Mouse (Mus musculus): ENCODE results near the gene Atrn. TPM values are rescaled to one million over a fixed set of nuclear protein-coding genes. Genes with fewer than 3 reads are reported as not detected.
A peak's percentile ranks its signal among the peaks of the same experiment; 100 is the strongest.
"Not testable (repeated sequence)": the region's sequence is repeated elsewhere in the genome, so short reads cannot be mapped to it uniquely, and the experiment has no call there.

Atrn gene
- total RNA-seq, 2 experiments from 2014 or later, result 30.4 to 38.4 TPM

DNA sequence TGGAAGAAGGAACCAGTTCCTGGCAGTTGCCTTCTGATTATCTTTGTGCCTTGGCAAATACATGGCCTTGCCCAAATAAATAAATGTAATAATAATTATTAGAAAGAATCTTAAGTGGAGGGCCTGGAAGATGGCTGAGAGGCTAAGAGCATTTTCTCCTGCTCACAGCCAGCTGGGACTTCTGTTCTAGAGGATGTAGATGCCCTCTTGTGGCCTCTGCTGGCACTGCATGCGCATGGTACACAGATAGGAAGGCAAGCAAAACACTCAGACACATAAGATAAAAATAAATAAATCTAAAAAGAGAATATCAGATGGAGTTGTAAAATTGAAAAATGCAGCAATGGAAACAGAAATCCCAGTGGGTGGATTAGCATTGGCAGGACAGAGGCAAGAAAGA, 44.3 kb downstream of the Atrn start:
- ATAC-seq (replicated peaks; ENCODE audit: poor library complexity), result peak; percentile 91

GRCm38 (mm10) chr2:130958906-130959305, 52.6 kb downstream of the Atrn start:
- no peak for ATAC-seq (replicated peaks; ENCODE audit: poor library complexity)

GRCm38 (mm10) chr2:130961851-130962250, 55.6 kb downstream of the Atrn start:
- ATAC-seq (replicated peaks; ENCODE audit: poor library complexity), result peak; percentile 74

GRCm38 (mm10) chr2:130965042-130965441, 58.7 kb downstream of the Atrn start:
- no peak for ATAC-seq (replicated peaks; ENCODE audit: poor library complexity)

- ATAC-seq (replicated peaks; ENCODE audit: poor library complexity), result peak; percentile 47
Measured at GRCm38 (mm10) chr2:130971030-130971429, 64.7 kb downstream of the Atrn start.

DNA sequence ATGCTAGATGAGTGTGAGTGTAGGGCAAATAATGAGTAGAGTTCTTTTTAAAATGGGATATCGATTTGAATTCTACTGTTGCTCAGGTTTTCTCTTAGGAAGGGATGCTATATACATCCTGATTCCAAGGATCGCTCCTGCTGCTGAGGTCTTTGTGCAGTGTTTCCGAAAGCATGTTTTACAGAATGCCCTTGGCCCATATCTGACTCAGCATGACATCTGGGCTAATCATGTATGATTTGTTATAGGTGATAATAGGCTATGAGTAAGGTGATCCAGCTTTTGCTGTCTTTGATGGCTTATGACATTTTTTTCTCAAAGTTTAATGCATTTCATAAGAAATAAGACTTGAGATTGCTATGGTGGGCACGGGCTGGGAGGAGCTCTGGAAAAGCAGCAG, 66.1 kb downstream of the Atrn start:
- no peak for ATAC-seq (replicated peaks; ENCODE audit: poor library complexity)

DNA sequence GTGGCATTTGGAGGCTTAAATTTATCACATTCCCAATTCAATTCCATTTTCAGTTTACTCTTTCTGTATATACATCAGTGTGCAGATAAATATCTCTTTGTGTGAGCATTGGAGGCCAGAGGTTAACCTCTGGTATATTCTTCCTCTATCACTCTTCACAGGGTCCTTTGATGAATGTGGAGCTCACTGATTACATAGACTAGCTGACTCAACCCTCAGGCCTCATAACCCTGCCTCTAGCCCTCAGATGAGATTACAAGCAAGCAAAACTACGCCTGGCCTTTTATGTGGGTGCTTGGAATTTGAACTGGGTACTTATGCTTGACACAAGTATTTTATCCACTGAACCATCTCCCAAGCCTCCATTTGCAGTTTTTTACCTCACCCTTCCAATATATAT, 68.6 kb downstream of the Atrn start:
- ATAC-seq (replicated peaks; ENCODE audit: poor library complexity), result peak; percentile 74

DNA sequence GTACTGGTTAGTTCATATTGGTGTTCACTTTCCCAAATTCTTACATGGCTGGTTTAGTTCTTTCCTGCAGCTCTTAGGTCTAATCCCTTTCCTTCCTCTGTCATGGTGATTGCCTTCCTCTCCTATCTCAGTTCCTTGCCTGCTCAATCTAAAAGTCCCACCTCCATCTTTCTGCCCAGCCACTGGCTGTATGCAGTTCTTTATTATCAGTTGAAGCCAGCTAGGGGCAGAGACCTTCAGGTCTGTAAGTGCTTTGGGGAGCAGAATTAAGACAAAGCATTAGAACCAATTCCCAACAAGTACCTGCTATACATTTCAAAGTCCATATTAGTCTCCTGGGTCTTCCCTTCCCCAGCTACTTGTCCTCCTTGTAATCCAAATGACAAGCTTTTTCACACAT, 71.3 kb downstream of the Atrn start:
- peak; percentile 63 for ATAC-seq (replicated peaks; ENCODE audit: poor library complexity)

- peak; percentile 47 for ATAC-seq (replicated peaks; ENCODE audit: poor library complexity)
Measured at GRCm38 (mm10) chr2:130978058-130978847, 72.0 kb downstream of the Atrn start.

- no peak for ATAC-seq (replicated peaks; ENCODE audit: poor library complexity)
Measured at GRCm38 (mm10) chr2:130979138-130979537, 72.8 kb downstream of the Atrn start.

DNA sequence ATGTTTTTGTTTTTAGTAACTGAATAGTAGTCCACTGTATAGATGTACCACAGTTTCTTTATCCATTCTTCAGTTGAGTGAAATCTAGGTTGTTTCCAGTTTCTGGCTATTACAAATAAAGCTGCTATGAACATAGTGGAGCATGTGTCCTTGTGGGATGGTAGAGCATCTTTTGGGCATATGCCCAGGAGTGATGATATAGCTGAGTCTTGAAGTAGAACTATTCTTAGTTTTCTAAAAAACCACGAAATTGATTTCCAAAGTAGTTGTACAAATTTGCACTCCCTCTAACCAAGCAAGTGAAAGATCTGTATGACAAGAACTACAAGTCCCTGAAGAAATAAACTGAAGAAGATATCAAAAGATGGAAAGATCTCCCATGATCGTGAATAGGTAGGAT, 86.5 kb downstream of the Atrn start:
- ATAC-seq (replicated peaks; ENCODE audit: poor library complexity), result no peak

DNA sequence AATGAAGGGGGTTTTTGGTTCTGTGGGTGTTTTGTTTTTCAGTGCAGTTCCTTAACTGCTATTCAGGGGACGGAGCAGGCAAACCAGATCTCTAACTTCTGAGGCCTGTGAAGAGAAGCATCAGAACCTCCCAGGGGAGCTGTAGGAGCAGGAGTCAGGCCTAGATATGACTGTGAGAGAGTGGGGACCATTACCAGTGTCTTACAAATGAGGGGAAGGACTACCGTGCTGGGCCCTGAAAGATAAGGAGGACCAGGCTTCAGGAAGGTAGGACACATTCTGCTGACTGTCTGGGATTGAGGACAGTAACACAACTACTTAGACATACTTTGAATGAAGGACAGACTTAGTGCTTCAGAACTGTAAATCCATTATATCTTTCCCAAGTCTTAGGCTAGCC, 102.8 kb downstream of the Atrn start:
- no peak for ATAC-seq (replicated peaks; ENCODE audit: poor library complexity)

DNA sequence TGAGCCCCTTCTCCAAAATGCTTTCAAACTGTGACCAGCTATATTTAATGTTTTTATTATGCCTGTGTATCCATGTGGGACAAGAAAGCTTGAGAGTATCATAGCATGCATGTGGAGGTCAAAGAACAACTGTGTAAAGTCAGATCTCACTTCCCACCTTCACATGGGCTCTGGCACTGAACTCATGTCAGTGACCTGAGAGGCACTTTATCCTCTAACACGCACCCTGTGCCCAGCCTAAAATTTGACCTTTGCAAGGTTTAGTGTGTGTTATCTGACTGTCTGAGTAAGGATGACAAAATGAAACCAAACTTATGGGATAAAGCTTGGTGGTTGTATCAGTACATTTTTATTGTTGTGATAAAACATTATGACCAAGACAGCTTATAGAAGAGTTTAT, 104.3 kb downstream of the Atrn start:
- no peak for ATAC-seq (replicated peaks; ENCODE audit: poor library complexity)

DNA sequence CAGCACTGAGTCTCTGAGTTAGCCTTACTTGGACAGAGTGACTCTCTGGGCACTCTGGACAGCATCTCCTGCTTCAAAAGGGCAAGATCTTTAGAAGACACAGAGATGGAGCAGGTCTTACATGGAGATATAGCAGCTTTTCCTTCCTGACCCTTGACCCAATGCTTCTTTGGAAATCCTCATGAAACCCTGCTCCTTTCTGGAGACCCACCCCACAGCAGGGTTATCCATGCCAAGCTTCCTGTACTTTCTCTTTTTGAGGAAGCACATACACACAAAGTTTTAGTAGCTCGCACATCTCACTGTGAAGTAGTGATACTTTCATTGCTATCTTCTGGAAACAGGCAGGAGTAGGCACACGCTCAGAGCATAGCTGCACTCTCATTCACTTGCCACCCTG, 118.9 kb downstream of the Atrn start:
- no peak for ATAC-seq (replicated peaks; ENCODE audit: poor library complexity)

- ATAC-seq (replicated peaks; ENCODE audit: poor library complexity), result no peak
Measured at GRCm38 (mm10) chr2:131026941-131027340, 120.6 kb downstream of the Atrn start.

- no peak for ATAC-seq (replicated peaks; ENCODE audit: poor library complexity)
Measured at GRCm38 (mm10) chr2:131029065-131029935, 123.0 kb downstream of the Atrn start.

- no peak for ATAC-seq (replicated peaks; ENCODE audit: poor library complexity)
Measured at GRCm38 (mm10) chr2:131030561-131030960, 124.3 kb downstream of the Atrn start.

- ATAC-seq (replicated peaks; ENCODE audit: poor library complexity), result no peak
Measured at GRCm38 (mm10) chr2:131030998-131031397, 124.7 kb downstream of the Atrn start.

- ATAC-seq (replicated peaks; ENCODE audit: poor library complexity), result not testable (repeated sequence)
Measured at GRCm38 (mm10) chr2:131031406-131031805, 125.1 kb downstream of the Atrn start.

DNA sequence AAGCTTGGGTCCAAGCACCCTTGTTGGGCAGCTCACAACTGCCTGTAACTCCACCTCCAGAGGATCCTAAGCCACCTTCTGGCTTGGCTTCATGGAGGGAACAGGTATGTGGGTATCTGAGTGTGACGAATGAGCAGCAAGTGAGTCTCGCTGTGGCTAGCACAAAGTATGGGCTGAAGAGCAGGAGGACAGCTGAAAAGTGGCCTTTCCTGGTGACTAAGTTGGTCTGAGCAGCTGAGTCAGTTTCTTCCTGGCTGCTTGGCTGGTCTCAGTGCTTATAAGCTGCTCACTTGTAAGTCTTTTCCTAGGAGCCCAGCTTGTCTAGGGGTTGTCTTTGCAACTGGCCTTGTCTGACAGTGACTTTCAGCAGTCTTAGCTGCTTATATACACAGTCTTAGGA, 130.0 kb downstream of the Atrn start:
- ATAC-seq (replicated peaks; ENCODE audit: poor library complexity), result no peak

DNA sequence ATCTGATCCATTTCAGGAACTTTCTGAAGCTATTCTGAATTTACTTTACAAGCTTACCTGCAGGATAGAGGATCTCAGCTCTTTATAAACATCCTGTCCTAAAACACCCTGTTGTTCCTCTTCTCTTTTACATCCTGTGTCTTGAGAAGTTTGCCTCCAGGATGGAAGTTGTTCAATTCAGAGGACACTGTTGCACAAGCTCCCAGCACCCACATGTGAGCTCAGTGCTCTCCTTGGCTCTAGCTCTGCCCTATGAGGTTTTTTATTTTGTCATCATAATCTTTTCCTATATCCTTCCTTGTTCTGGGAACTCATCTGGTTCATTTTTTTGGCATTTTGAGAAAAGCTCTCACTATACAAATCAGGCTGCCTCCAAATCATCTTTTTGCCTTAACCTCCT, 130.5 kb downstream of the Atrn start:
- peak; percentile 59 for ATAC-seq (replicated peaks; ENCODE audit: poor library complexity)
